Mouse (Mus musculus): Measurements from ENCODE around the gene H2-Ab1. TPM values are rescaled to one million over a fixed set of nuclear protein-coding genes. Genes with fewer than 3 reads are reported as not detected.

H2-Ab1 gene
- polyA plus RNA-seq, 1 experiment from 2014 or later = 18.1 TPM

DNA sequence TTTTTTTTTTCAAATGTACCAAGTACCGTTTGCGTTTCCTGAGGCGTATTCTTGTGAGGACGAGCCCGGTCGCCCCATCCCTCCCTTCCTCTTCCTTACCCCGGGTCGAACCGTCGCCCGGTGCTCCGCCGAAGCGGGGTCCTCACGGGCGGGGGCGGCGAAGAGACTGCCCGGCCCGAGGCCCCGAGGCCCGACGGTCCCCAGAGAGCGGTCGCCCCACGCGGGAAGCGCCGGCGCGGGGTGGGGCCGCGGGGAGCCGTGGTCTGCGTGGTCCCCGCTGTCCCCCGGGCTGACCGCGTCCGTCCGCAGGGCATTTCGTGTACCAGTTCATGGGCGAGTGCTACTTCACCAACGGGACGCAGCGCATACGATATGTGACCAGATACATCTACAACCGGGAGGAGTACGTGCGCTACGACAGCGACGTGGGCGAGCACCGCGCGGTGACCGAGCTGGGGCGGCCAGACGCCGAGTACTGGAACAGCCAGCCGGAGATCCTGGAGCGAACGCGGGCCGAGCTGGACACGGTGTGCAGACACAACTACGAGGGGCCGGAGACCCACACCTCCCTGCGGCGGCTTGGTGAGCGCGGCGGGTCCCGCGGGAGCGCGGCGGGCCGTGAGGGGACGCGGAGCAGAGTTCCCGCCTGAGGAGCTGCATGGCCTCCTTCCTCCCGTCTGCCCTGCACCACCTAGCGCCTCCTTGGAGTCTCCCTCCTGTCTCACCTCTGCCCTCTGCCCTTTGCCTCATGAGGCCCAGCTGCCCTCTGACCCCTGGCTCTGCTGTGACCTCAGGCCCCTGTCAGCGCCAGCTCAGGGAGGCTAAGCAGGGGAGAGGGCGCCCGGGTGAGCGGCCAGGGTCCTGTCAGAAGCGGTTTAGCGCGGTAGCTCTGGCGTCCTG is 7.2 kb downstream of the H2-Ab1 start:
- H3K27me3 ChIP-seq (ENCODE audit: control insufficient read depth, insufficient read depth, low read length) = peaks cover 20% of the 10 kb centered on the region
- peak overlapping the region; percentile 49 for H3K4me3 ChIP-seq (replicated peaks; ENCODE audit: low read length)
- H3K9ac ChIP-seq (ENCODE audit: low read length) = peak overlapping the region; percentile 69
- peak overlapping the region; percentile 89 for H3K4me2 ChIP-seq (ENCODE audit: low read depth, low read length)
- no peak for ATAC-seq (ENCODE audit: insufficient read depth, low FRiP score)
- 0 out of 2 replicates have a peak, but pooled peaks cover 5% of the 10 kb centered on the region for H3K4me1 ChIP-seq (ENCODE audit: control insufficient read depth, insufficient read depth, low read length)
- H3K27ac ChIP-seq (ENCODE audit: low read length) = no peak overlapping the region
- no peaks in the 10 kb centered on the region for H3K9me3 ChIP-seq (replicated peaks; ENCODE audit: control insufficient read depth, low read length)
- H3K36me3 ChIP-seq (ENCODE audit: control insufficient read depth, insufficient read depth, low read length) = no peaks in the 10 kb centered on the region
- 1% methylated on average over 93 of the region's 93 CpGs for WGBS

- 76% methylated on average over 2 of the region's 2 CpGs for WGBS
- H3K9me3 ChIP-seq (replicated peaks; ENCODE audit: control insufficient read depth, low read length) = no peaks in the 10 kb centered on the region
- ATAC-seq (ENCODE audit: insufficient read depth, low FRiP score) = no peak
Observed at GRCm38 (mm10) chr17:34268262-34268661, 10.8 kb downstream of the H2-Ab1 start.

DNA sequence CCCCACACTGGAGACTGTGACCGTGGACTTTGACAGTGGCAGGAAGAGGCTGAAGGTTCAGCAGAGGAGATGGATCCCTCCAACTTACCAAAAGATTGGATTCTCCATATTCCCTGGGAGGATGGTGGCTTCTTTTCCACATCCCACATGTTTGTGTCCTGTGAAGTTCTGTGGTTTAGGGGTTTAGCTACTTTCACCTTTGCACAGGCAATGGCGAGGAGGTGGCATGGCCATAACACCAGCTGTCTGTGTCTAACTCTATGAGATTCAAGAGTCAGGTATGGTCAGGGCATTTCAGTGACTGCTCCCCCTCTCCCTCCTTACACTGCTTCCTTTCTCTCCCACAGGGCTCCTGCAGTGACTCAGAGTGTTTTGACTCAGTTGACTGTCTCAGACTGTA is 11.3 kb downstream of the H2-Ab1 start:
- H3K4me3 ChIP-seq (replicated peaks; ENCODE audit: low read length) = no peak overlapping the region
- H3K9me3 ChIP-seq (replicated peaks; ENCODE audit: control insufficient read depth, low read length) = no peaks in the 10 kb centered on the region
- ATAC-seq (ENCODE audit: insufficient read depth, low FRiP score) = no peak
- H3K27ac ChIP-seq (ENCODE audit: low read length) = no peak overlapping the region
- no peak overlapping the region for H3K4me2 ChIP-seq (ENCODE audit: low read depth, low read length)
- H3K27me3 ChIP-seq (ENCODE audit: control insufficient read depth, insufficient read depth, low read length) = peaks cover 10% of the 10 kb centered on the region
- H3K36me3 ChIP-seq (ENCODE audit: control insufficient read depth, insufficient read depth, low read length) = no peaks in the 10 kb centered on the region
- WGBS = 78% methylated on average over 2 of the region's 2 CpGs
- H3K4me1 ChIP-seq (ENCODE audit: control insufficient read depth, insufficient read depth, low read length) = no peaks in the 10 kb centered on the region
- no peak overlapping the region for H3K9ac ChIP-seq (ENCODE audit: low read length)

More at GRCm38 (mm10) chr17:34268262-34268661, 10.8 kb downstream of the H2-Ab1 start:
- H3K9ac ChIP-seq (ENCODE audit: low read length) = no peak overlapping the region
- H3K4me1 ChIP-seq (ENCODE audit: control insufficient read depth, insufficient read depth, low read length) = no peaks in the 10 kb centered on the region
- H3K27ac ChIP-seq (ENCODE audit: low read length) = no peak overlapping the region
- peaks cover 15% of the 10 kb centered on the region for H3K27me3 ChIP-seq (ENCODE audit: control insufficient read depth, insufficient read depth, low read length)
- H3K4me3 ChIP-seq (replicated peaks; ENCODE audit: low read length) = no peak overlapping the region
- no peaks in the 10 kb centered on the region for H3K36me3 ChIP-seq (ENCODE audit: control insufficient read depth, insufficient read depth, low read length)
- no peak overlapping the region for H3K4me2 ChIP-seq (ENCODE audit: low read depth, low read length)

GRCm38 (mm10) chr17:34269817-34270216 is 12.3 kb downstream of the H2-Ab1 start:
- H3K9me3 ChIP-seq (replicated peaks; ENCODE audit: control insufficient read depth, low read length) = no peaks in the 10 kb centered on the region
- no peak for ATAC-seq (ENCODE audit: insufficient read depth, low FRiP score)

GRCm38 (mm10) chr17:34270230-34270629 is 12.7 kb downstream of the H2-Ab1 start:
- H3K4me1 ChIP-seq (ENCODE audit: control insufficient read depth, insufficient read depth, low read length) = no peaks in the 10 kb centered on the region
- no peak overlapping the region for H3K27ac ChIP-seq (ENCODE audit: low read length)
- no peaks in the 10 kb centered on the region for H3K36me3 ChIP-seq (ENCODE audit: control insufficient read depth, insufficient read depth, low read length)
- H3K9me3 ChIP-seq (replicated peaks; ENCODE audit: control insufficient read depth, low read length) = no peaks in the 10 kb centered on the region
- no peaks in the 10 kb centered on the region; the same call in 1 of the 2 replicates for H3K27me3 ChIP-seq (ENCODE audit: control insufficient read depth, insufficient read depth, low read length)
- H3K4me2 ChIP-seq (ENCODE audit: low read depth, low read length) = no peak overlapping the region
- H3K9ac ChIP-seq (ENCODE audit: low read length) = no peak overlapping the region
- ATAC-seq (ENCODE audit: insufficient read depth, low FRiP score) = no peak
- WGBS = 82% methylated on average over 2 of the region's 2 CpGs
- no peak overlapping the region for H3K4me3 ChIP-seq (replicated peaks; ENCODE audit: low read length)

More at GRCm38 (mm10) chr17:34269817-34270216, 12.3 kb downstream of the H2-Ab1 start:
- H3K36me3 ChIP-seq (ENCODE audit: control insufficient read depth, insufficient read depth, low read length) = no peaks in the 10 kb centered on the region
- H3K27ac ChIP-seq (ENCODE audit: low read length) = no peak overlapping the region
- no peak overlapping the region for H3K4me2 ChIP-seq (ENCODE audit: low read depth, low read length)
- H3K4me3 ChIP-seq (replicated peaks; ENCODE audit: low read length) = no peak overlapping the region
- no peak overlapping the region for H3K9ac ChIP-seq (ENCODE audit: low read length)
- H3K27me3 ChIP-seq (ENCODE audit: control insufficient read depth, insufficient read depth, low read length) = no peaks in the 10 kb centered on the region; the same call in 1 of the 2 replicates
- H3K4me1 ChIP-seq (ENCODE audit: control insufficient read depth, insufficient read depth, low read length) = no peaks in the 10 kb centered on the region
- WGBS = 63% methylated on average over 4 of the region's 4 CpGs

- H3K27me3 ChIP-seq (ENCODE audit: control insufficient read depth, insufficient read depth, low read length) = no peaks in the 10 kb centered on the region
- no peak overlapping the region for H3K9ac ChIP-seq (ENCODE audit: low read length)
- no peak for ATAC-seq (ENCODE audit: insufficient read depth, low FRiP score)
- H3K36me3 ChIP-seq (ENCODE audit: control insufficient read depth, insufficient read depth, low read length) = no peaks in the 10 kb centered on the region
- no peak overlapping the region for H3K4me3 ChIP-seq (replicated peaks; ENCODE audit: low read length)
- 51% methylated on average over 2 of the region's 2 CpGs for WGBS
- H3K9me3 ChIP-seq (replicated peaks; ENCODE audit: control insufficient read depth, low read length) = no peaks in the 10 kb centered on the region
- H3K4me1 ChIP-seq (ENCODE audit: control insufficient read depth, insufficient read depth, low read length) = no peaks in the 10 kb centered on the region
- no peak overlapping the region for H3K4me2 ChIP-seq (ENCODE audit: low read depth, low read length)
- H3K27ac ChIP-seq (ENCODE audit: low read length) = no peak overlapping the region
Observed at GRCm38 (mm10) chr17:34270940-34271339, 13.5 kb downstream of the H2-Ab1 start.

DNA sequence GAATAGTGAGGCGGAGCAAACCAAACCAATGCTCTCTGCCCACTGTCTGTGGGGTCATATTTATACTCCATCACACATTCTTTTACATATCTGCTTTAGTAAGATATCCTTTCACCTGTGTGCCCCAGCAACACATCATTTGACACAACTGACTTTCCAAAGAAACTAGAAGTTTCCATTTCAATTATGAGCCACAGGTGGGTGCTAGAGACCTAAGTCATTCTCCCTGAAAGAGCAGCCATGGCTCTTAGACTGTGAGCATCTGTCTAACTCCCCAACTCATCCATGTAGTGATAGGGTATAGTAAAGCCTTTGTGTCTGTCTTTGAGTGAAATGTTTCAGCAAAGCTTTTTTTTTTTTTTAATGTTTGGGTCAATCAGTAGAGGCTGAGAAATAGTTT is 14.6 kb downstream of the H2-Ab1 start:
- H3K27me3 ChIP-seq (ENCODE audit: control insufficient read depth, insufficient read depth, low read length) = no peaks in the 10 kb centered on the region
- no peak for ATAC-seq (ENCODE audit: insufficient read depth, low FRiP score)
- H3K4me2 ChIP-seq (ENCODE audit: low read depth, low read length) = no peak overlapping the region
- no peaks in the 10 kb centered on the region for H3K36me3 ChIP-seq (ENCODE audit: control insufficient read depth, insufficient read depth, low read length)
- WGBS = 88% methylated on average over 1 of the region's 1 CpGs
- H3K27ac ChIP-seq (ENCODE audit: low read length) = no peak overlapping the region
- H3K4me1 ChIP-seq (ENCODE audit: control insufficient read depth, insufficient read depth, low read length) = no peaks in the 10 kb centered on the region
- H3K9me3 ChIP-seq (replicated peaks; ENCODE audit: control insufficient read depth, low read length) = no peaks in the 10 kb centered on the region
- no peak overlapping the region for H3K4me3 ChIP-seq (replicated peaks; ENCODE audit: low read length)
- H3K9ac ChIP-seq (ENCODE audit: low read length) = no peak overlapping the region

- H3K4me1 ChIP-seq (ENCODE audit: control insufficient read depth, insufficient read depth, low read length) = no peaks in the 10 kb centered on the region
- no peak for ATAC-seq (ENCODE audit: insufficient read depth, low FRiP score)
- H3K27ac ChIP-seq (ENCODE audit: low read length) = no peak overlapping the region
- H3K9ac ChIP-seq (ENCODE audit: low read length) = no peak overlapping the region
- no peak overlapping the region for H3K4me3 ChIP-seq (replicated peaks; ENCODE audit: low read length)
- 70% methylated on average over 1 of the region's 1 CpGs for WGBS
- no peaks in the 10 kb centered on the region for H3K36me3 ChIP-seq (ENCODE audit: control insufficient read depth, insufficient read depth, low read length)
- H3K4me2 ChIP-seq (ENCODE audit: low read depth, low read length) = no peak overlapping the region
- no peaks in the 10 kb centered on the region for H3K27me3 ChIP-seq (ENCODE audit: control insufficient read depth, insufficient read depth, low read length)
- no peaks in the 10 kb centered on the region for H3K9me3 ChIP-seq (replicated peaks; ENCODE audit: control insufficient read depth, low read length)
Observed at GRCm38 (mm10) chr17:34280499-34281038, 23.1 kb downstream of the H2-Ab1 start.

DNA sequence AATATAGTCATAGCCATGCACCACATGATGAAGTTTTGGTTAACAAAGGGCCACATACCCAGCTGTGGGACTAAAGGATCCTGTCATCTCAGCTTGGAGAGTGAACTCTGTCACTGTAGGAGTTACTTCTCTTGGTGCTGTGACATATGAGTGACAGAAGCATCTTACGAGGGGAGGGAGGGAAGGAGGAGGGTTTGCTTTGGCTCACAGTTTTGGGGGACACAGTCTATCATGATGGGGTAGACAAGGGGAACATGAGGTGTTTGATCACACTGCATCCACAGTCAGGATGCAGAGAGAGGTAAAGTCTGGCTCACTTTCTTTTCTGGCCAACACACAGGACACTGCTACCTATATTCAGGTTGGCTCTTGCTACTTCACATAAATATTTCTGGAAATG is 24.3 kb downstream of the H2-Ab1 start:
- H3K27me3 ChIP-seq (ENCODE audit: control insufficient read depth, insufficient read depth, low read length) = no peaks in the 10 kb centered on the region
- H3K36me3 ChIP-seq (ENCODE audit: control insufficient read depth, insufficient read depth, low read length) = no peaks in the 10 kb centered on the region
- ATAC-seq (ENCODE audit: insufficient read depth, low FRiP score) = no peak
- no peaks in the 10 kb centered on the region for H3K4me1 ChIP-seq (ENCODE audit: control insufficient read depth, insufficient read depth, low read length)
- no peak overlapping the region for H3K9ac ChIP-seq (ENCODE audit: low read length)
- no peaks in the 10 kb centered on the region for H3K9me3 ChIP-seq (replicated peaks; ENCODE audit: control insufficient read depth, low read length)
- H3K27ac ChIP-seq (ENCODE audit: low read length) = no peak overlapping the region
- H3K4me2 ChIP-seq (ENCODE audit: low read depth, low read length) = no peak overlapping the region
- 67% methylated on average over 1 of the region's 1 CpGs for WGBS
- no peak overlapping the region for H3K4me3 ChIP-seq (replicated peaks; ENCODE audit: low read length)

All from stomach, embryonic 16.5 days (tissue).